ENCODE assay signal across 7 mouse cellular contexts in the genomic region with DNA sequence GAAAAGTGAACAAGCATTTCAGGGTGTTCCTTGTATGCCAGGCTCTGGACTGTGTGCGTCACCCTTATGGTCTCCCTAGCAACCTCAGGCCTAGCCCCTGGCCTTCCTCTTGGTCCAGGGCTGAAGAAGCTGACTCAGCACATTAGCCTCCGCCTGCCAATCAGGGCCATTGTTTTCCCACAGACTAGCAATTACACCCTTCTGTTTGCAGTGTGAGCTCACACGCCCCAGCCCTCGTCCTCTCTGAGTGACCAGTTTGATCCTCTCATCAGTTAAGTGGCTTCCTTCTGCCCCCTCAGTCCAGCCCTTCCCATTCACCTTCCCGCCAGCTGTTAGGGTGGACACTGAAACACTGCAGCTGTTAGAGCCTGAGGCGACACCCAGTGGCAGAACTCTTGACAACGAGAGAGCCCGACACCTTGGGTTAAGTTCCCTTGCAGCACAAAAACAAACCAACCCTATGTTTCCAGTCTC. TPM values are rescaled to one million over a fixed set of nuclear protein-coding genes. Genes with fewer than 3 reads are reported as not detected.
DNase-seq lines count a peak whose midpoint lies in the region; ATAC-seq and TF ChIP-seq lines count a peak whose summit lies in the region.

No protein-coding gene starts in this region.

- no peaks in the 10 kb centered on the region for H3K9me3 ChIP-seq in forebrain, embryonic 11.5 days (ENCODE audit: control insufficient read depth, low read length)
- no peaks in the 10 kb centered on the region for H3K9me3 ChIP-seq in hindbrain, embryonic 13.5 days
- H3K9me3 ChIP-seq in liver, embryonic 14.5 days (ENCODE audit: control insufficient read depth, low read length): no peaks in the 10 kb centered on the region
- H3K9me3 ChIP-seq in neural tube, embryonic 13.5 days: no peaks in the 10 kb centered on the region

- WGBS in forebrain, embryonic 11.5 days: 6% methylated on average over 8 of the region's 8 CpGs
- 4% methylated on average over 8 of the region's 8 CpGs for WGBS in hindbrain, embryonic 13.5 days
- WGBS in liver, embryonic 14.5 days (ENCODE audit: insufficient replicate concordance): 14% methylated on average over 8 of the region's 8 CpGs
- WGBS in neural tube, embryonic 13.5 days: 3% methylated on average over 8 of the region's 8 CpGs

- no peak overlapping the region for H3K4me3 ChIP-seq in forebrain, embryonic 11.5 days (ENCODE audit: low read depth, low read length)
- no peak overlapping the region for H3K4me3 ChIP-seq in hindbrain, embryonic 13.5 days
- H3K4me3 ChIP-seq in liver, embryonic 14.5 days (ENCODE audit: insufficient read depth in 1 of 2, low read depth in 2 of 2, low read length in 2 of 2): no peak overlapping the region
- no peak overlapping the region for H3K4me3 ChIP-seq in neural tube, embryonic 13.5 days

- no peak for TF ChIP-seq EP300 in liver, embryonic 14.5 days (IDR thresholded peaks at IDR 0.05; ENCODE audit: low read depth)

- H3K27me3 ChIP-seq in forebrain, embryonic 11.5 days (ENCODE audit: control insufficient read depth, insufficient read depth, low read length): no peaks in the 10 kb centered on the region; the same call in 1 of the 2 replicates
- H3K27me3 ChIP-seq in hindbrain, embryonic 13.5 days: 0 out of 2 replicates have a peak, but pooled peaks cover 2% of the 10 kb centered on the region
- no peaks in the 10 kb centered on the region for H3K27me3 ChIP-seq in liver, embryonic 14.5 days (ENCODE audit: control insufficient read depth, insufficient read depth, low read length)
- H3K27me3 ChIP-seq in neural tube, embryonic 13.5 days: 0 out of 2 replicates have a peak, but pooled peaks cover 9% of the 10 kb centered on the region

- DNase-seq in adrenal gland, postnatal 25 days: peak; percentile 38
- peak; percentile 73 for DNase-seq in forebrain, embryonic 11.5 days (ENCODE audit: low spot score)
- DNase-seq in liver, embryonic 14.5 days (ENCODE audit: low read depth in 3 of 3, low spot score in 3 of 3): no peak
- no peak for DNase-seq in cerebellum, adult 9-10 months
- no peak for DNase-seq in thymus, postnatal 0 days (ENCODE audit: low spot score)

- no peaks in the 10 kb centered on the region for H3K36me3 ChIP-seq in forebrain, embryonic 11.5 days (ENCODE audit: control insufficient read depth, insufficient read depth, low read length)
- no peaks in the 10 kb centered on the region for H3K36me3 ChIP-seq in hindbrain, embryonic 13.5 days
- H3K36me3 ChIP-seq in liver, embryonic 14.5 days (replicated peaks; ENCODE audit: control insufficient read depth, insufficient read depth, low read depth): no peaks in the 10 kb centered on the region
- H3K36me3 ChIP-seq in neural tube, embryonic 13.5 days: no peaks in the 10 kb centered on the region

- H3K4me2 ChIP-seq in forebrain, embryonic 11.5 days (ENCODE audit: low read depth, low read length, severe bottlenecking): no peak overlapping the region
- H3K4me2 ChIP-seq in hindbrain, embryonic 13.5 days: peak overlapping the region; percentile 35
- no peak overlapping the region for H3K4me2 ChIP-seq in liver, embryonic 14.5 days (ENCODE audit: low read depth)
- peak overlapping the region; percentile 34 for H3K4me2 ChIP-seq in neural tube, embryonic 13.5 days

- H3K4me1 ChIP-seq in forebrain, embryonic 11.5 days (replicated peaks; ENCODE audit: control insufficient read depth, insufficient read depth, low read length): no peaks in the 10 kb centered on the region; the same call in 1 of the 2 replicates
- H3K4me1 ChIP-seq in hindbrain, embryonic 13.5 days (replicated peaks): peaks cover 7% of the 10 kb centered on the region
- H3K4me1 ChIP-seq in liver, embryonic 14.5 days (replicated peaks; ENCODE audit: control insufficient read depth in 2 of 2, insufficient read depth in 2 of 2, low read length in 1 of 2): peaks cover 0 to 3% of the 10 kb centered on the region in 2 experiments; a peak in 1 of 4 replicates
- H3K4me1 ChIP-seq in neural tube, embryonic 13.5 days (replicated peaks): peaks cover 11% of the 10 kb centered on the region; the same call in 1 of the 2 replicates

- H3K9ac ChIP-seq in forebrain, embryonic 11.5 days (ENCODE audit: low read length): no peak overlapping the region
- H3K9ac ChIP-seq in hindbrain, embryonic 13.5 days: no peak overlapping the region
- no peak overlapping the region for H3K9ac ChIP-seq in liver, embryonic 14.5 days (replicated peaks)
- H3K9ac ChIP-seq in neural tube, embryonic 13.5 days: no peak overlapping the region

- peak; percentile 58 for TF ChIP-seq CTCF in liver, embryonic 14.5 days (IDR thresholded peaks at IDR 0.05; ENCODE audit: low read depth)

- no peak overlapping the region for H3K27ac ChIP-seq in forebrain, embryonic 11.5 days (ENCODE audit: low read depth, low read length)
- H3K27ac ChIP-seq in hindbrain, embryonic 13.5 days: no peak overlapping the region
- H3K27ac ChIP-seq in liver, embryonic 14.5 days: no peak overlapping the region
- H3K27ac ChIP-seq in neural tube, embryonic 13.5 days (replicated peaks): no peak overlapping the region

- peak; percentile 64 for ATAC-seq in forebrain, embryonic 11.5 days (replicated peaks; ENCODE audit: low FRiP score)
- peak; percentile 72; the same call in 1 of the 2 replicates for ATAC-seq in hindbrain, embryonic 13.5 days (ENCODE audit: low FRiP score)
- no peak for ATAC-seq in liver, embryonic 14.5 days (ENCODE audit: insufficient read depth)
- peak; percentile 65; the same call in 1 of the 2 replicates for ATAC-seq in neural tube, embryonic 13.5 days (ENCODE audit: low read depth)

RNA-seq across cellular contexts. Expression of gene AI661453, which starts 7.5 kb away (rescaled TPM):
- 0.73 and 0.86 TPM in 2 replicates for total RNA-seq in adrenal gland, postnatal 25 days (2021)
- polyA plus RNA-seq in forebrain, embryonic 11.5 days (2014; fragmentation: Nextera tagmentation; extraction: Ambion mirVana): 0.27 and 0.31 TPM in 2 replicates
- polyA plus RNA-seq in hindbrain, embryonic 13.5 days (2015; fragmentation: Nextera tagmentation; extraction: Ambion mirVana): 0.22 and 0.34 TPM in 2 replicates
- 0.44 and 0.56 TPM in 2 replicates for polyA plus RNA-seq in liver, embryonic 14.5 days (2012; rRNA removed)
- 0.42 and 0.56 TPM in 2 replicates for polyA plus RNA-seq in liver, embryonic 14.5 days (2014; fragmentation: Nextera tagmentation; extraction: Ambion mirVana)
- polyA plus RNA-seq in neural tube, embryonic 13.5 days (2015; fragmentation: Nextera tagmentation; extraction: Ambion mirVana): 0.20 and 0.39 TPM in 2 replicates
- 0.46 and 0.53 TPM in 2 replicates for polyA plus RNA-seq in thymus, postnatal 0 days (2015; fragmentation: Nextera tagmentation; extraction: Ambion mirVana)

RNA-seq across cellular contexts. Expression of gene 1700001C19Rik, which starts 8.3 kb away (rescaled TPM):
- not detected in 2 replicates for total RNA-seq in adrenal gland, postnatal 25 days (2021)
- polyA plus RNA-seq in forebrain, embryonic 11.5 days (2014; fragmentation: Nextera tagmentation; extraction: Ambion mirVana): 0.40 TPM in 1 of 2 replicates, not detected in the other
- 0.34 and 0.79 TPM in 2 replicates for polyA plus RNA-seq in hindbrain, embryonic 13.5 days (2015; fragmentation: Nextera tagmentation; extraction: Ambion mirVana)
- 0.89 and 0.93 TPM in 2 replicates for polyA plus RNA-seq in liver, embryonic 14.5 days (2012; rRNA removed)
- 1.1 and 1.2 TPM in 2 replicates for polyA plus RNA-seq in liver, embryonic 14.5 days (2014; fragmentation: Nextera tagmentation; extraction: Ambion mirVana)
- polyA plus RNA-seq in neural tube, embryonic 13.5 days (2015; fragmentation: Nextera tagmentation; extraction: Ambion mirVana): 0.66 TPM in 1 of 2 replicates, not detected in the other
- 0.99 and 1.4 TPM in 2 replicates for polyA plus RNA-seq in thymus, postnatal 0 days (2015; fragmentation: Nextera tagmentation; extraction: Ambion mirVana)

RNA-seq across cellular contexts. Expression of gene Guca1a, which starts 28.5 kb away (rescaled TPM):
- total RNA-seq in adrenal gland, postnatal 25 days (2021): 2.2 TPM in 1 of 2 replicates, not detected in the other
- polyA plus RNA-seq in forebrain, embryonic 11.5 days (2014; fragmentation: Nextera tagmentation; extraction: Ambion mirVana): 0.75 and 1.3 TPM in 2 replicates
- polyA plus RNA-seq in hindbrain, embryonic 13.5 days (2015; fragmentation: Nextera tagmentation; extraction: Ambion mirVana): 0.61 and 0.65 TPM in 2 replicates
- 0.63 and 0.69 TPM in 2 replicates for polyA plus RNA-seq in liver, embryonic 14.5 days (2012; rRNA removed)
- polyA plus RNA-seq in liver, embryonic 14.5 days (2014; fragmentation: Nextera tagmentation; extraction: Ambion mirVana): 1.0 and 1.1 TPM in 2 replicates
- polyA plus RNA-seq in neural tube, embryonic 13.5 days (2015; fragmentation: Nextera tagmentation; extraction: Ambion mirVana): 0.46 and 1.1 TPM in 2 replicates
- polyA plus RNA-seq in thymus, postnatal 0 days (2015; fragmentation: Nextera tagmentation; extraction: Ambion mirVana): 0.84 and 1.3 TPM in 2 replicates

RNA-seq across cellular contexts. Expression of gene Guca1b, which starts 43.7 kb away (rescaled TPM):
- total RNA-seq in adrenal gland, postnatal 25 days (2021): 1.6 and 3.2 TPM in 2 replicates
- polyA plus RNA-seq in forebrain, embryonic 11.5 days (2014; fragmentation: Nextera tagmentation; extraction: Ambion mirVana): 0.48 and 0.75 TPM in 2 replicates
- 0.83 and 0.84 TPM in 2 replicates for polyA plus RNA-seq in hindbrain, embryonic 13.5 days (2015; fragmentation: Nextera tagmentation; extraction: Ambion mirVana)
- polyA plus RNA-seq in liver, embryonic 14.5 days (2012; rRNA removed): 0.41 and 0.44 TPM in 2 replicates
- polyA plus RNA-seq in liver, embryonic 14.5 days (2014; fragmentation: Nextera tagmentation; extraction: Ambion mirVana): 0.14 and 0.18 TPM in 2 replicates
- polyA plus RNA-seq in neural tube, embryonic 13.5 days (2015; fragmentation: Nextera tagmentation; extraction: Ambion mirVana): 1.1 TPM in 2 replicates
- 0.40 and 0.57 TPM in 2 replicates for polyA plus RNA-seq in thymus, postnatal 0 days (2015; fragmentation: Nextera tagmentation; extraction: Ambion mirVana)

Comparison
In these comparisons a context has a peak if more than half of its experiments do, and no peak if none do; other contexts are left out.
1. DNase-seq: peak in adrenal gland, postnatal 25 days (single experiment) and forebrain, embryonic 11.5 days (single experiment); none in liver, embryonic 14.5 days (0 of 3), cerebellum, adult 9-10 months (single experiment) and thymus, postnatal 0 days (single experiment).
2. H3K4me2 ChIP-seq: peak in hindbrain, embryonic 13.5 days (single experiment) and neural tube, embryonic 13.5 days (single experiment); none in forebrain, embryonic 11.5 days (single experiment) and liver, embryonic 14.5 days (single experiment).